Mouse (Mus musculus): ENCODE data around the gene Plpp6. TPM values are rescaled to one million over a fixed set of nuclear protein-coding genes. Genes with fewer than 3 reads are reported as not detected.

Plpp6 gene
- 10 to 100 TPM; 50.5 to 57.9 (median 52.1) TPM for total RNA-seq (2022)

- peak; percentile 58 to 74 for DNase-seq (ENCODE audit: low spot score in 2 of 2)
Measured at GRCm38 (mm10) chr19:28963842-28964551, at the start of gene Plpp6. TSS of gene Plpp6 (plus strand) at chr19:28963953.

DNA sequence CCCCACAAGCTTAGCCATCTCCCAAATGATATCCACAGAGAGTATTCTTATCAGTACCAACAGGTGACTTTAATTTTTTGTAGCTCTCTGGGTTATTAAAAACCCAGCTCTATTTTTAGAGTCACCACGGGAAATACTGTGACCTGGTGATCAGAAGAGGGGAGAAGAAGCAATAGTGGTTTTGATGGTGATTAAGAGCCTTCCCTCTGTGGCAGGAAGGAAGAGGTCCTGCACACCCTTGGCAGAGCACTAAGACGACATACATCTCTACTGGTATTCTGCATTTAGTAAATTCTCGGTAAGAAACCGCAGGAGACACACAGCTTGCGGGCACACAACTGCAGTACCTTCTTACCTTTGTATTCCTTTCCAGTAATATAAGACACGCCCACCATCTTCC lies 49.2 kb upstream of the Plpp6 start:
- no peak for DNase-seq (ENCODE audit: low spot score in 2 of 2)

DNA sequence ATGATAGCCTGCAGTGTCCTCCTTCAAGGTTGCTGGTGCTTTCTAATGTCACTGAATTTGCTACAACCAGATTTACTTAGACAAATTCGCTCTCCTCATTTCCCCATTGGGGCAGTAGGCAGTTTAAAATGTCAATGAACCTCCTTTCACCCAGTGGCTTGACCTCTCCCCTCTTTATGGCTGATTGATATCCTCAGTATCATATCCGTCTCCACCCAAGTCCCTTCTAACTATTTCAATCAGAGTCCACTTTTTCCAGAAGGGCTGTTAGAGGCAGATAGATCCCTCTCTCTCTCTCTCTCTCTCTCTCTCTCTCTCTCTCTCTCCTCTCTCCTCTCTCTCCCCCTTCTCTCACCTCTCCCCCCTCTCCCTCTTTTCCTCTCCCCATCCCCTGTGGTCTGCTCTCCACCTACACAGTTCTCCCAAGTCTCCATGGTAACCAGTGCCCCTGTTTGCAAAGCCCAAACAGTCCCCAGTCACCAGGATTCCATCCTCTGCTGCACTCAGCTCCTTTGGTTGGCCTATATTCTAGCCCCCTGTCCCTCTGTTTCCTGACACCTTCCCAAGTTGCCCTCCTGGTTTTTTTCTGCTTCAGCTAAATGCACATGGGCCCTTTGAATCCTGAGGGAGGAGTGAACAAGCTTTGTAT lies 48.0 kb upstream of the Plpp6 start:
- no peak for DNase-seq (ENCODE audit: low spot score in 2 of 2)

DNA sequence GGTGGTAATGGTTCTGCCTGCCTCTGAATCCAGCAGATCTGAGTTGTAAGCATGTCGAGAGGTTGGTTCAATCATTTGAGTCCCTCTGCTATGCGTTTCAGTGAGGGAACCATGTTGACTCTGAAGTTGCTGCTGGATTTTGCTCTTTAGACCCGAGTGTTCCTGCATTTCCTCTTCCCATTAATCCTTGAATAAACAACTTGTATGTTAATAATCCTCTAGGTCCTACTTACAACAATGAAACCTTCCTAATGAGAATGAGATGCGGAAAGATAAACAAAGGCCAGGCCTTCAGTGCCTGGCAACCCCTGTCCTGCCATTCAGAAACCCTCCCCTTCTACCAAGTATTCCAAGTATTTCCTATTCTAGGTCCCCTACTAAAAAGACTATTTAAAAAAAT lies 47.3 kb upstream of the Plpp6 start:
- DNase-seq (ENCODE audit: low spot score in 2 of 2): no peak

GRCm38 (mm10) chr19:28917839-28918238 lies 45.9 kb upstream of the Plpp6 start:
- no peak for DNase-seq (ENCODE audit: low spot score in 2 of 2)

- DNase-seq (ENCODE audit: low spot score in 2 of 2): no peak
Measured at GRCm38 (mm10) chr19:28926366-28926765, 37.4 kb upstream of the Plpp6 start.

DNA sequence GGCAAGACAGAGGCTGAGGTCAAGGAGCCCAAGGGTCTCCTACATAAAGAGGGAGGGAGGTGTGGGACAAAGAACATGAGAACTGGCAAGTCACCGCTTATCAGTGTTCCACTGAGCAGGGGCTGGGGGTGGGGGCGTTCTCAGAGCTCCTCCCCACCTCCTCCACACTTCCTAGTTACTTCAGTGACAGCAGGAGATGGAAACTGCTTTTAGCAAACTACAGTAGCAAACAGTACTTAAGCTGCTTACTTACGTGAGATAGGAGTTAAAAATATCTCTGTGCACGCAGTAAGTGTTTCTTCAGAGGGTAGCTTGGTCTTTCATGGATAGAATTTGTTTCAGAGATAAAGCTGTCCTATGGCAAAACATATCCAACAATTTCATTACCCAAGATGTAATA lies 36.4 kb upstream of the Plpp6 start:
- no peak for DNase-seq (ENCODE audit: low spot score in 2 of 2)

GRCm38 (mm10) chr19:28929034-28929433 lies 34.7 kb upstream of the Plpp6 start:
- no peak for DNase-seq (ENCODE audit: low spot score in 2 of 2)

- DNase-seq (ENCODE audit: low spot score in 2 of 2): no peak
Measured at GRCm38 (mm10) chr19:28934897-28935296, 28.9 kb upstream of the Plpp6 start.

DNA sequence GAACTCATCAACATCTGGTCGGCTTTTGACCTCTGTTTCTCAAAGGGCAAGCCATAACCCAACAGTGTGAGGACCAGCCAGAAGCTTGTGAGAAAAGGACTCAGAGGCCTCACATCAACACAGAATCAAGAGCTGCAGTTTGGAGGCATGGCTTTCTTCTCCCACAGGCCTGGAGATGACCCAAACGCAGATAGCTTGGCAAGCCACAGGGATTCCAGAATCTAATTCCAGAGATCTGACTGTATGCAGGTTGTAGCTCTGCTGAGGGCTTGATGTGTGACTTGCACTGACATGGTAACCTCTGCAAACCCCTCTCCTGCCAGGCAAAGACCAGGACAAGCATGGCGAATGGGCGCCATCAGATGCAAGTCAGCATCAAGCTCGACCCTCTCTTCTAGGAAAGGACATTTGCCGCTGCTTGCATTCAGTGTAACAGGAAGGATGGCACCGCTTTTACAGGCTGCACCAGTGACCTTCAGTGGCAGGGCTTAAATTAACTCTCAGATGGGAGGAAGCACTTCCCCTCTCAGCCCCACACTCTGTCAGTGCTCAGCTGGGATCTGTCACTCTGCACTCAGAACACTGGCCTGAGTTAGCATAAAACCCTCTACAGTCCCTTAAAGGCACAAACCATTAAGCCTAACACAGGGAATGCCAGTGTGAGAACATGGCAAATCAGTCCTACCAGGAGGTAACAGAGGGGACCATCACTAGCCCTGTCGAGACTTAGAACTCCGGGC lies 23.4 kb upstream of the Plpp6 start:
- DNase-seq (ENCODE audit: low spot score in 2 of 2): no peak

DNA sequence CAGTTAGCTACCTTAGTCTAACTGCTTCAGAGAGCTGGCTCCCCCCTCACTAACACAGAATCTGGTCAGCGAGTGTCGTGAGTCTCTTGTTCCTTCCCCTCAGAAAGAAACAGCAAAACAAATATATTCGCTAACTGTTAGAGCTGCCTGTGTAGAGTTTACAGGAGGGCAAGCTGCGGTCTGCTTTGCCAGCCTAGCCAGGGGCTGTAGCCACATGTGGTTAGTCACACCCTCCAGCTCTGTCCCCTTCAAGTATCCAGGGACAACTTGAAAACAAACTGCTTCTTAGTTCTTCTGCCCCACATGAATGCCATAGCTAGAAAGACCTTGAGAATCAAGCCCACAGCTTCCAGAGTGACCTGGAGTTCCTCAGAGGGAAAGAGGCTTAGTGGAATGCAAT lies 22.5 kb upstream of the Plpp6 start:
- no peak for DNase-seq (ENCODE audit: low spot score in 2 of 2)

- peak in 1 of 2 experiments; percentile 17 for DNase-seq (ENCODE audit: low spot score in 2 of 2)
Measured at GRCm38 (mm10) chr19:28946782-28947181, 17.0 kb upstream of the Plpp6 start.

- DNase-seq (ENCODE audit: low spot score in 2 of 2): no peak
Measured at GRCm38 (mm10) chr19:28947311-28947710, 16.4 kb upstream of the Plpp6 start.

DNA sequence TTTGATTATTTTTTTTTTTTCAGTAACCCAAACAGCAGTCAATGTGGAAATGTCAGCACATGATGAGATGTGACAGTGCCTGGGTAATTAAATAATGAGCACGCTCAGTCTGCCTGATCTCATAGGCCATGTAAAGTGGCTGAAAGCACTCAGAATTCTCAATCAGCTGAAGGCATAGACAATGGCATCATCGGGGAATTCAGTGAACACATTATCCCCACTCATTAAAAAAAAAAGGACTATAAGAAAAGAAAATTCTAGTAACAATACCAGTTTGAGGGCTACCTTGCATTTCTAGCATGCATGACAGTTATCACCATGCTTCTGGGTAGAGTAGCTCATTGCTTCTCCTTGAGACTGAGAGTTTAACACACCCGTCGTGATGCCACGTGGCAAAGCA lies 12.5 kb upstream of the Plpp6 start:
- no peak for DNase-seq (ENCODE audit: low spot score in 2 of 2)

- DNase-seq (ENCODE audit: low spot score in 2 of 2): no peak
Measured at GRCm38 (mm10) chr19:28963113-28963512, 640 bp upstream of the Plpp6 start.

- no peak for DNase-seq (ENCODE audit: low spot score in 2 of 2)
Measured at GRCm38 (mm10) chr19:28963513-28963841, 276 bp upstream of the Plpp6 start.

DNA sequence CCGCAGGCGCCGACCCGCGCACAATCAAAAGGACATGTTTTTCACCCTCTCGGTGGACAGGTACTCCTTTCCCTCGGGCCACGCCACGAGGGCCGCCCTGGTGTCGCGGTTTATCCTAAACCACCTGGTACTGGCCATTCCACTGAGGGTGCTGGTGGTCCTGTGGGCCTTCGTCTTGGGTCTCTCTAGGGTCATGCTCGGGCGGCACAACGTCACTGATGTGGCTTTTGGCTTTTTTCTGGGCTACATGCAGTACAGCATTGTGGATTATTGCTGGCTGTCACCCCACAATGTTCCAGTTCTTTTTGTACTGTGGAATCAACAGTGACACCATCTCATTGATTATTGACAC lies 775 bp downstream of the Plpp6 start:
- no peak for DNase-seq (ENCODE audit: low spot score in 2 of 2)

DNA sequence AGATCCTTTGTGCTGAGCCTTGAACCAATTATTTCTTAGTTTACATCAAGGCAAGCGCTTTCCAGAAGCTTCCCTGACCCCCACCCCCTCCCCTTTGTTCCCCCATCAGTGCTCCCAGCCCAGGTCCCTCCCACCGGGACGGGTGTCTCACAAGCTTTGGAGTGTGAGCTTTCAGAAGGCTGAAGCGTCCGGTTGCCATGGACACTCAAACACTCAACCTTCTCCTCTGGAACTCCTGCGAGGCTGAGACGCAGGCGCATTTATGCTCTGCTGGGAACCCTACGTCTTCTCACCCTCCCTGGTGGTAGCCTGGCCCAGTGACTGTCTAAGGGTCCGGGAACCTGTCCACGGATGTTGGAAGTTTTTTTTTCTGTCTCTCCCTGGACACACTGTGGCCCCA lies 3.9 kb downstream of the Plpp6 start, which contains the start of gene 4430402I18Rik:
4430402I18Rik (minus strand) TSS at position 149 of the 400 bp plus-strand sequence.
- DNase-seq (ENCODE audit: low spot score in 2 of 2): no peak

GRCm38 (mm10) chr19:28968178-28968577 lies 4.4 kb downstream of the Plpp6 start:
- DNase-seq (ENCODE audit: low spot score in 2 of 2): no peak

- DNase-seq (ENCODE audit: low spot score in 2 of 2): no peak
Measured at GRCm38 (mm10) chr19:28969231-28969630, 5.5 kb downstream of the Plpp6 start.

GRCm38 (mm10) chr19:28970251-28970650 lies 6.5 kb downstream of the Plpp6 start:
- DNase-seq (ENCODE audit: low spot score in 2 of 2): no peak

DNA sequence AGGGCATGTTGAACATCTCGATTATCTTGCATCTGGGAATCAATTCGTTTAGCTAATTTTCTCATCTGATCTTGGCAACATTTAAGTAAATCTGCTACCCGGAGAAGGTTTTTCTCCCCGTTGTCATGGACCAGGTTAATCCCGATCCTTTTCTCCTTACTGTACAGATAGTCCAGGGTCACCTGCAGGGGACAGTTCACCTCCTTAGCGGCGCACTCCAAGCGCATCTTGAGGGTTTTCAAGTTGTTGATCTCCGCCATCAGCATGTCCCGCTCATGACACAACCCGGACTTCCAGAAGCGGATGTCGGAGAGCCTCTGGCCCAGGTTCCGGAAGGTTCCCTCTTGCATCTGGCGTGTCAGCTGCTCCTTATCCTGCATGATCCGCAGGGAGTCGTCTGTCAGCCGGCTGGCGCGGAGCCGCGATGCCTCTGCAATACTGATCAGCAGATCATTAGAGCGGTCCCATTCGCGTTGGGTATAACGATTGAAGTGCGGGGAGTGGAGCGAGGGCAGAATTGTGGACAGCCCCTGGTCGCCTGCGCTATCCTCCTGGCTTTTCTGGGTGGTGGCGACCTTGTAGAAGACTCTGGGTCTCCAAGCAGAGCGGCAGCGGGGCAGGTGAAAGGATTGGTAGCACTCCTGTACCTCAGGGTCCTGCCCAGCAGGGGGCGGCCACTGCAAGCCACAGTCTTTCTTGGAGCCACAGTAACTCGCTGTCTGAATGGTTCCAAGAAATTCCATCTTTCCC lies 11.3 kb downstream of the Plpp6 start:
- DNase-seq (ENCODE audit: low spot score in 2 of 2): peak; percentile 70 to 86

Data from layer of hippocampus, adult 8-10 months (tissue).